Mouse (Mus musculus) liver, embryonic 15.5 days (tissue): ENCODE measurements around the gene Pou2af1. TPM values are rescaled to one million over a fixed set of nuclear protein-coding genes. Genes with fewer than 3 reads are reported as not detected.

Experiments
- ATAC-seq: fragments of 200-750 bp; cut with Nextera tagmentation; 2 replicates; pipeline ENCODE4 v1.8.0; 2017; ENCODE audit warnings: moderate number of reproducible peaks, mild to moderate bottlenecking, moderate library complexity; ENCODE audit not compliant: insufficient read depth
- H3K27ac ChIP-seq: fragments of 300-500 bp; sonication (generic); replicated peaks from 2 replicates; pipeline ENCODE4 v1.5.1; 2015; ENCODE audit warnings: mild to moderate bottlenecking, inconsistent platforms
- H3K27me3 ChIP-seq: fragments of 300-500 bp; sonication (generic); 2 replicates; pipeline ENCODE4 v1.6.1; 2015; ENCODE audit warnings: mild to moderate bottlenecking, inconsistent platforms
- H3K36me3 ChIP-seq: fragments of 300-500 bp; sonication (generic); replicated peaks from 2 replicates; pipeline ENCODE4 v1.6.1; 2015; ENCODE audit warnings: moderate library complexity, mild to moderate bottlenecking, inconsistent platforms
- H3K4me1 ChIP-seq: fragments of 300-500 bp; sonication (generic); replicated peaks from 2 replicates; pipeline ENCODE4 v1.6.1; 2015; ENCODE audit warnings: inconsistent platforms
- H3K4me2 ChIP-seq: fragments of 300-500 bp; sonication (generic); 2 replicates; pipeline ENCODE4 v1.6.1; 2015; ENCODE audit warnings: moderate library complexity, mild to moderate bottlenecking, inconsistent platforms
- H3K4me3 ChIP-seq: fragments of 300-500 bp; sonication (generic); replicated peaks from 2 replicates; pipeline ENCODE4 v1.5.1; 2015; ENCODE audit warnings: mild to moderate bottlenecking, inconsistent platforms
- H3K9ac ChIP-seq: fragments of 300-500 bp; sonication (generic); 2 replicates; pipeline ENCODE4 v1.6.1; 2015; ENCODE audit warnings: moderate library complexity, mild to moderate bottlenecking, inconsistent platforms
- H3K9me3 ChIP-seq: fragments of 300-500 bp; sonication (generic); replicated peaks from 2 replicates; pipeline ENCODE4 v1.6.1; 2016; ENCODE audit warnings: inconsistent platforms
- WGBS: fragments of 180-500 bp; shearing (Covaris S2); methylation state at CpG from one replicate; pipeline ENCODE4 v1.1.7; 2015; ENCODE audit warnings: mixed read lengths; ENCODE audit not compliant: insufficient replicate concordance; 5-methylcytosine and 5-hydroxymethylcytosine counted together
- polyA plus RNA-seq: library from polyadenylated mRNA; unstranded; fragments of >200 nt; fragmentation: Nextera tagmentation; extraction: Ambion mirVana; gene quantifications from 2 replicates; pipeline ENCODE4 v1.2.1, GENCODE M21; 2015

Gene Pou2af1
- polyA plus RNA-seq, 1 experiment from 2014 or later = 1.3 TPM

GRCm38 (mm10) chr9:51230701-51231389 is 17.3 kb downstream of the Pou2af1 start:
- no peak overlapping the region for H3K4me3 ChIP-seq
- H3K4me1 ChIP-seq = no peaks in the 10 kb centered on the region
- H3K27ac ChIP-seq = no peak overlapping the region
- H3K36me3 ChIP-seq = no peaks in the 10 kb centered on the region
- no peak overlapping the region for H3K4me2 ChIP-seq
- no peaks in the 10 kb centered on the region for H3K9me3 ChIP-seq
- WGBS = 18% methylated on average over 4 of the region's 4 CpGs
- ATAC-seq = no peak
- H3K27me3 ChIP-seq = no peaks in the 10 kb centered on the region
- H3K9ac ChIP-seq = no peak overlapping the region

GRCm38 (mm10) chr9:51232163-51232562 is 18.7 kb downstream of the Pou2af1 start:
- no peak for ATAC-seq
- no peaks in the 10 kb centered on the region for H3K36me3 ChIP-seq
- H3K9ac ChIP-seq = no peak overlapping the region
- no peaks in the 10 kb centered on the region for H3K27me3 ChIP-seq
- no peak overlapping the region for H3K27ac ChIP-seq
- H3K9me3 ChIP-seq = no peaks in the 10 kb centered on the region
- 71% methylated on average over 8 of the region's 8 CpGs for WGBS
- H3K4me2 ChIP-seq = no peak overlapping the region
- no peak overlapping the region for H3K4me3 ChIP-seq
- no peaks in the 10 kb centered on the region for H3K4me1 ChIP-seq

- Histone ChIP-seq H3K4me2 (no peak overlapping the region), H3K4me1 (no peaks in the 10 kb centered on the region), H3K9me3 (no peaks in the 10 kb centered on the region), H3K27me3 (no peaks in the 10 kb centered on the region), H3K9ac (no peak overlapping the region), H3K36me3 (no peaks in the 10 kb centered on the region), H3K4me3 (no peak overlapping the region), H3K27ac (no peak overlapping the region)
- no peak for ATAC-seq
- WGBS = 27% methylated on average over 12 of the region's 12 CpGs
Observed at GRCm38 (mm10) chr9:51238741-51239385, 25.4 kb downstream of the Pou2af1 start.

GRCm38 (mm10) chr9:51256780-51257502 is 43.4 kb downstream of the Pou2af1 start:
- 37% methylated on average over 4 of the region's 4 CpGs for WGBS
- no peaks in the 10 kb centered on the region for H3K36me3 ChIP-seq
- no peak overlapping the region for H3K4me3 ChIP-seq
- H3K4me2 ChIP-seq = no peak overlapping the region
- no peak overlapping the region for H3K27ac ChIP-seq
- no peak overlapping the region for H3K9ac ChIP-seq
- no peak for ATAC-seq
- H3K9me3 ChIP-seq = no peaks in the 10 kb centered on the region
- no peaks in the 10 kb centered on the region for H3K27me3 ChIP-seq
- no peaks in the 10 kb centered on the region for H3K4me1 ChIP-seq

- Histone ChIP-seq H3K27ac (no peak overlapping the region), H3K27me3 (no peaks in the 10 kb centered on the region), H3K9ac (no peak overlapping the region), H3K4me1 (no peaks in the 10 kb centered on the region), H3K9me3 (no peaks in the 10 kb centered on the region), H3K4me2 (no peak overlapping the region), H3K36me3 (no peaks in the 10 kb centered on the region), H3K4me3 (no peak overlapping the region)
- ATAC-seq = no peak
- WGBS = 73% methylated on average over 5 of the region's 5 CpGs
Observed at GRCm38 (mm10) chr9:51258426-51258825, 44.9 kb downstream of the Pou2af1 start.

GRCm38 (mm10) chr9:51268852-51269251 is 55.3 kb downstream of the Pou2af1 start:
- no peaks in the 10 kb centered on the region for H3K9me3 ChIP-seq
- H3K36me3 ChIP-seq = no peaks in the 10 kb centered on the region

GRCm38 (mm10) chr9:51271073-51271472 is 57.6 kb downstream of the Pou2af1 start:
- H3K4me3 ChIP-seq = no peak overlapping the region
- no peak overlapping the region for H3K27ac ChIP-seq
- 64% methylated on average over 8 of the region's 8 CpGs for WGBS
- peaks cover 5% of the 10 kb centered on the region for H3K4me1 ChIP-seq
- no peaks in the 10 kb centered on the region for H3K36me3 ChIP-seq
- H3K27me3 ChIP-seq = peaks cover 6% of the 10 kb centered on the region; the same call in 1 of the 2 replicates
- H3K9ac ChIP-seq = no peak overlapping the region
- H3K4me2 ChIP-seq = no peak overlapping the region
- H3K9me3 ChIP-seq = no peaks in the 10 kb centered on the region
- no peak for ATAC-seq

More at GRCm38 (mm10) chr9:51268852-51269251, 55.3 kb downstream of the Pou2af1 start:
- no peak overlapping the region for H3K9ac ChIP-seq
- no peaks in the 10 kb centered on the region for H3K4me1 ChIP-seq
- ATAC-seq = no peak
- H3K4me3 ChIP-seq = no peak overlapping the region
- H3K27me3 ChIP-seq = peaks cover 6% of the 10 kb centered on the region; the same call in 1 of the 2 replicates
- no peak overlapping the region for H3K4me2 ChIP-seq
- H3K27ac ChIP-seq = no peak overlapping the region
- WGBS = 57% methylated on average over 5 of the region's 5 CpGs

GRCm38 (mm10) chr9:51272102-51272501 is 58.6 kb downstream of the Pou2af1 start:
- no peak overlapping the region for H3K4me3 ChIP-seq
- peaks cover 5% of the 10 kb centered on the region for H3K4me1 ChIP-seq
- H3K27ac ChIP-seq = no peak overlapping the region
- no peaks in the 10 kb centered on the region for H3K36me3 ChIP-seq
- peaks cover 8% of the 10 kb centered on the region for H3K27me3 ChIP-seq
- ATAC-seq = no peak
- H3K4me2 ChIP-seq = no peak overlapping the region
- WGBS = 33% methylated on average over 5 of the region's 5 CpGs
- no peaks in the 10 kb centered on the region for H3K9me3 ChIP-seq
- H3K9ac ChIP-seq = no peak overlapping the region

- H3K4me1 ChIP-seq = peaks cover 5% of the 10 kb centered on the region
- no peak overlapping the region for H3K4me3 ChIP-seq
- no peak overlapping the region for H3K4me2 ChIP-seq
- H3K9me3 ChIP-seq = no peaks in the 10 kb centered on the region
- 17% methylated on average over 9 of the region's 9 CpGs for WGBS
- H3K27ac ChIP-seq = no peak overlapping the region
- ATAC-seq = no peak
- H3K36me3 ChIP-seq = no peaks in the 10 kb centered on the region
- no peak overlapping the region for H3K9ac ChIP-seq
- H3K27me3 ChIP-seq = peaks cover 22% of the 10 kb centered on the region
Observed at GRCm38 (mm10) chr9:51273581-51274154, 60.2 kb downstream of the Pou2af1 start.

- Histone ChIP-seq H3K4me3 (no peak overlapping the region), H3K9me3 (no peaks in the 10 kb centered on the region), H3K4me2 (no peak overlapping the region), H3K27me3 (peaks cover 32% of the 10 kb centered on the region), H3K27ac (no peak overlapping the region), H3K36me3 (no peaks in the 10 kb centered on the region), H3K4me1 (peaks cover 5% of the 10 kb centered on the region), H3K9ac (no peak overlapping the region)
- WGBS = 20% methylated on average over 4 of the region's 4 CpGs
- no peak for ATAC-seq
Observed at GRCm38 (mm10) chr9:51274678-51275077, 61.2 kb downstream of the Pou2af1 start.
